Mouse (Mus musculus) embryonic facial prominence, embryonic 13.5 days (tissue): ENCODE data around the gene Fem1b. TPM values are rescaled to one million over a fixed set of nuclear protein-coding genes. Genes with fewer than 3 reads are reported as not detected.
"Not testable (repeated sequence)": the region's sequence is repeated elsewhere in the genome, so short reads cannot be mapped to it uniquely, and the experiment has no call there.

Experiments
- ATAC-seq: fragments of 200-750 bp; cut with Nextera tagmentation; 2 replicates; pipeline ENCODE4 v1.8.0; 2017; ENCODE audit warnings: low read depth; ENCODE audit not compliant: insufficient number of reproducible peaks, insufficient read depth, low FRiP score, low TSS enrichment
- H3K27ac ChIP-seq: fragments of 300-500 bp; sonication (generic); 2 replicates; pipeline ENCODE4 v1.5.1; 2015; ENCODE audit warnings: moderate library complexity, mild to moderate bottlenecking, inconsistent platforms
- H3K27me3 ChIP-seq: fragments of 300-500 bp; sonication (generic); 2 replicates; pipeline ENCODE4 v1.6.1; 2015; ENCODE audit warnings: mild to moderate bottlenecking, inconsistent platforms
- H3K36me3 ChIP-seq: fragments of 300-500 bp; sonication (generic); 2 replicates; pipeline ENCODE4 v1.6.1; 2015; ENCODE audit warnings: mild to moderate bottlenecking, inconsistent platforms
- H3K4me1 ChIP-seq: fragments of 300-500 bp; sonication (generic); 2 replicates; pipeline ENCODE4 v1.6.1; 2015; ENCODE audit warnings: inconsistent platforms
- H3K4me2 ChIP-seq: fragments of 300-500 bp; sonication (generic); 2 replicates; pipeline ENCODE4 v1.6.1; 2015; ENCODE audit warnings: moderate library complexity, mild to moderate bottlenecking, inconsistent platforms
- H3K4me3 ChIP-seq: fragments of 300-500 bp; sonication (generic); 2 replicates; pipeline ENCODE4 v1.5.1; 2015; ENCODE audit warnings: mild to moderate bottlenecking, inconsistent platforms
- H3K9ac ChIP-seq: fragments of 300-500 bp; sonication (generic); 2 replicates; pipeline ENCODE4 v1.6.1; 2015; ENCODE audit warnings: mild to moderate bottlenecking, inconsistent platforms
- H3K9me3 ChIP-seq: fragments of 300-500 bp; sonication (generic); 2 replicates; pipeline ENCODE4 v1.6.1; 2016; ENCODE audit warnings: inconsistent platforms
- WGBS: fragments of 180-500 bp; shearing (Covaris S2); methylation state at CpG from one replicate; pipeline ENCODE4 v1.1.7; 2015; ENCODE audit warnings: mixed read lengths; 5-methylcytosine and 5-hydroxymethylcytosine counted together
- polyA plus RNA-seq: library from polyadenylated mRNA; unstranded; fragments of >200 nt; fragmentation: Nextera tagmentation; extraction: Ambion mirVana; gene quantifications from 2 replicates; pipeline ENCODE4 v1.2.1, GENCODE M21; 2015

The Fem1b gene
- polyA plus RNA-seq, 1 experiment from 2014 or later = 20.2 TPM

GRCm38 (mm10) chr9:62812216-62813049 lies 699 bp upstream of the Fem1b start:
- H3K4me3 ChIP-seq = peak overlapping the region; percentile 98
- peak overlapping the region; percentile 97 for H3K27ac ChIP-seq
- H3K9ac ChIP-seq = peak overlapping the region; percentile 97
- H3K36me3 ChIP-seq = no peaks in the 10 kb centered on the region
- no peaks in the 10 kb centered on the region; the same call in 1 of the 2 replicates for H3K27me3 ChIP-seq
- H3K9me3 ChIP-seq = no peaks in the 10 kb centered on the region
- peak overlapping the region; percentile 83 for H3K4me2 ChIP-seq
- H3K4me1 ChIP-seq = peaks cover 34% of the 10 kb centered on the region
- ATAC-seq = no peak
- WGBS = 15% methylated on average over 14 of the region's 14 CpGs

DNA sequence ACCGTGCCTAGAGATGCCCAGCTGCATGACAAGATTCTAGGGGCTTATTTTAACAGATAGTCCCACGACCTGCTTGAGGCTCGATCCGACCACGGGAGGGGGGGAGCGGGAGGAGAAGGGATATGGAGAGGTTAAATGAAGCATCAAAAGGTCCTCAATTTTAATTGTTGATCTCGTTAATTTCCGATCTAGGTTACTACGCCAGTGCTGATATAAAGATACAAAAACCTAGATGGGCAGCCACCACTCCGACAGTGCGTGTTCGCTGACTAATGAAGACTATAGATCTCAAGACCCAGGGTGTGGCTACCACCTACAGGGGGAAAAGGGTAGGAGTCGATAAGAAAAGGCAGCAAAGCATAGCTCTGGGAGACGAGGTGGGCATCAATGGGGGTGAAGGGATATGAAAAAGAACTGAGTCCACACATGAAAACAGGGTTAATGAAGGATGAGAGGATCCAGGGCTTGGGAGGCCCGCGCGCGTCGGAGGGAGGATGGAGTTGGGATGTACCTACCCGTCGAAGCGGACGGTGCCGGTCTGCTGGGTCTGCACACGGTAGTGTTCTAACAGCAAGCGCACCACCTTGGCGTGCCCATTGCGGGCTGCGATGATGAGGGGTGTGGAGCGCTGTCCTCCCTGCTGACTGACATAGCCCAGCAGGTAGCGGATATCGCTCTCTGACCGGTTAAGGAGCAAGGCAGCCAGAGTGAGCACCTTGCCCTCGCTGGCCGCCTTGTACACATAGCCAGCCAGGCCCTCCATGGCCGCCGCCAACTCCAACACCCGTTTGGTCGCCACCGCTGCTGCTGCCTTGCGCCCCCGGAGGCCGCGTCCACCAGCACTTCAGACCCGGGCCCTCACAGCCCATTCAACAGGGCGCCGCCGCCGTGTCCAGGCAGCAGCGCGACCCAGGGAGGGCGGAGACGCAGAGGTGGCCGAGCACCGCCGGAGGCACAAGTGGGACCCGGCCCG lies 905 bp downstream of the Fem1b start:
- Histone ChIP-seq H3K27ac (peak overlapping the region; percentile 97), H3K9me3 (no peaks in the 10 kb centered on the region), H3K4me1 (peaks cover 23% of the 10 kb centered on the region), H3K27me3 (no peaks in the 10 kb centered on the region; the same call in 1 of the 2 replicates), H3K4me3 (peak overlapping the region; percentile 98), H3K36me3 (no peaks in the 10 kb centered on the region), H3K4me2 (peak overlapping the region; percentile 83), H3K9ac (peak overlapping the region; percentile 97)
- WGBS = under 1% methylated on average over 57 of the region's 58 CpGs
- ATAC-seq = 0 out of 2 replicates have a peak, but pooled peaks have one; percentile 22

- no peaks in the 10 kb centered on the region for H3K9me3 ChIP-seq
- H3K4me3 ChIP-seq = peak overlapping the region; percentile 98
- H3K36me3 ChIP-seq = no peaks in the 10 kb centered on the region
- no peak for ATAC-seq
- H3K4me1 ChIP-seq = peaks cover 23% of the 10 kb centered on the region
- peak overlapping the region; percentile 83 for H3K4me2 ChIP-seq
- 17% methylated on average over 8 of the region's 8 CpGs for WGBS
- H3K27ac ChIP-seq = no peak overlapping the region
- H3K9ac ChIP-seq = peak overlapping the region; percentile 97
- no peaks in the 10 kb centered on the region for H3K27me3 ChIP-seq
These were observed 1.6 kb downstream of the Fem1b start for GRCm38 (mm10) chr9:62810095-62810494.

DNA sequence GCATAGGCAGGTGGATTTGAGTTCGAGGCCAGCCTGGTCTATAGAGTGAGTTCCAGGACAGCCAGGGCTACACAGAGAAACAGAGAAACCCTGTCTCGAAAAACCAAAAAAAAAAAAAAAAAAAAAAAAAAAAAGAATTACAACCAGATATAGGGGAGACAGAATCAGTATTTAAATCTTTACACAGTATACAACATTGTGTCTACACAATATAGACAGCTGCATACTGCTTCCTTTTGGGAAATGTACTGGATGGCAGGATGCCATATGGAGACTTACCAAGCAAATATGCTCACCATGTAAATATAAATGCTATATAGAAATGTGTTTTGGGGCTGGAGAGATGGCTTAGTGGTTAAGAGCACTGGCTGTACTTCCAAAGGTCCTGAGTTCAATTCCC lies 12.5 kb downstream of the Fem1b start:
- not testable (repeated sequence) for H3K27ac ChIP-seq, H3K4me1 ChIP-seq, ATAC-seq, H3K9me3 ChIP-seq, H3K4me2 ChIP-seq, H3K27me3 ChIP-seq, H3K9ac ChIP-seq, H3K4me3 ChIP-seq
- WGBS = 85% methylated on average over 2 of the region's 2 CpGs
- H3K36me3 ChIP-seq = peaks cover 37% of the 10 kb centered on the region

- H3K9ac ChIP-seq = no peak overlapping the region
- H3K4me2 ChIP-seq = no peak overlapping the region
- H3K9me3 ChIP-seq = no peaks in the 10 kb centered on the region
- ATAC-seq = no peak
- H3K4me3 ChIP-seq = no peak overlapping the region
- 86% methylated on average over 12 of the region's 12 CpGs for WGBS
- H3K27me3 ChIP-seq = no peaks in the 10 kb centered on the region
- H3K36me3 ChIP-seq = peaks cover 24% of the 10 kb centered on the region
- no peak overlapping the region for H3K27ac ChIP-seq
- H3K4me1 ChIP-seq = no peaks in the 10 kb centered on the region
These were observed 21.9 kb downstream of the Fem1b start for GRCm38 (mm10) chr9:62789856-62790255.

- Histone ChIP-seq H3K4me1 (peaks cover 14% of the 10 kb centered on the region; the same call in 1 of the 2 replicates), H3K9ac (no peak overlapping the region), H3K4me2 (no peak overlapping the region), H3K9me3 (no peaks in the 10 kb centered on the region), H3K36me3 (peaks cover 7% of the 10 kb centered on the region; the same call in 1 of the 2 replicates), H3K4me3 (no peak overlapping the region), H3K27ac (no peak overlapping the region), H3K27me3 (no peaks in the 10 kb centered on the region)
- 74% methylated on average over 5 of the region's 5 CpGs for WGBS
- ATAC-seq = no peak
These were observed 25.0 kb downstream of the Fem1b start for GRCm38 (mm10) chr9:62786721-62787120.

DNA sequence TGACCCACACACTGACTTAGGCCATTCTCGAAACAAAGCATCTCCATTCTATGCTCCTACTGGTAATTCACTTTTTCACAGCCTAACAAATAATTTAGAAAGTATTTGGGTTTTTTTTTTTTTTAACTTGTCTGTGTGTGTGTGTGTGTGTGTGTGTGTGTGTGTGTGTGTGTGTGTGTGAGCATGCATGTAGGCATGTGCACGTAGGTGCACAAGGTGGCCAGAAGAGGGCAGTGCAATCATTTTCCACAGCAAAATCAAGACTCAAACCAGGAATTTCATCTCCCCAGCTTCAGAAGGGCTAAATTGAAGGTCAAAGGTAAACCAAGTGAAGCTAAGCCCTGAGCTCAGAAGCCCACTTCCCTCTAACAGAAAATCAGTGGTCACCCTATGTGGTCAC lies 27.5 kb downstream of the Fem1b start:
- Histone ChIP-seq H3K4me2 (no peak overlapping the region), H3K27me3 (no peaks in the 10 kb centered on the region), H3K27ac (no peak overlapping the region), H3K9me3 (no peaks in the 10 kb centered on the region), H3K4me3 (no peak overlapping the region), H3K36me3 (no peaks in the 10 kb centered on the region), H3K4me1 (peaks cover 16% of the 10 kb centered on the region; the same call in 1 of the 2 replicates), H3K9ac (no peak overlapping the region)
- WGBS = 91% methylated on average over 2 of the region's 2 CpGs
- no peak for ATAC-seq

DNA sequence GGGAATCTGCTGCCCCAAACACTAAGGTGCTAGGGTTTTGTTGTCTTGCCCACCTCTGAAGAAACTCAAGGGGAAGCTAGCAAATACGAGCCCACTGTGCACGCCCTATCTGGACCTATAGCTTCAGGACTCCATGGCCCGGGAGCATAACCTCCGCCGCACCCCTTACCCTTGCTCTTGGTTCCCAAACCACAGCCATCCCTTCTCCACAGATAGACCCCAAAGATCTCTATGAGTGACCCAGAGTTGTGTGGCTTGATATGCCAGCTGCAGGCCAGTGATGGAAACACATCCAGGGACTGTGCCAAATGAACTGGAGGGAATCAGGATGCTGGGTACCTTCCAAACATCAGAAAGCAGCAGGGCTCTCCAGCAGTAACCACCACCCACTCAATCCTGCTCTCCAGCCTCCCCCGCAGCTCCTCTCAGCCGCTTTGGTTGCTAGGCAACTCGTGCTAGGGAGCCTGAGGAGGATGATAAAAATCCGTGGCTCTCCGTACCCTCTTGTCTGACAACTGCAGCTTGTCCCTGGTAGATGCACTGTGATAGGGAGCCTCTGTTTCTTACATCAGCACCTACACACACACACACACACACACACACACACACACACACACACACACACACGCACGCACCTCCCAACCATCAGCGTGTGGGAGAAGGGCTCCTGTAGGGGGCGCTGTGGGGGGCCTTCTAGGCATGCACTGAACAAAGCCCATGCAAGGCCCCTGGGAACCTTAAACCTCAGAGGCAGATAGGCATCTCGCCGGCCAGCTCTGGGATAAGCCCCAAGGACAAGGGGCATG lies 28.6 kb downstream of the Fem1b start:
- no peak for ATAC-seq
- H3K4me1 ChIP-seq = peaks cover 25% of the 10 kb centered on the region; the same call in 1 of the 2 replicates
- H3K27ac ChIP-seq = no peak overlapping the region
- H3K27me3 ChIP-seq = no peaks in the 10 kb centered on the region
- H3K9me3 ChIP-seq = no peaks in the 10 kb centered on the region
- no peak overlapping the region for H3K9ac ChIP-seq
- H3K4me2 ChIP-seq = no peak overlapping the region
- no peak overlapping the region for H3K4me3 ChIP-seq
- no peaks in the 10 kb centered on the region for H3K36me3 ChIP-seq
- 41% methylated on average over 16 of the region's 16 CpGs for WGBS

DNA sequence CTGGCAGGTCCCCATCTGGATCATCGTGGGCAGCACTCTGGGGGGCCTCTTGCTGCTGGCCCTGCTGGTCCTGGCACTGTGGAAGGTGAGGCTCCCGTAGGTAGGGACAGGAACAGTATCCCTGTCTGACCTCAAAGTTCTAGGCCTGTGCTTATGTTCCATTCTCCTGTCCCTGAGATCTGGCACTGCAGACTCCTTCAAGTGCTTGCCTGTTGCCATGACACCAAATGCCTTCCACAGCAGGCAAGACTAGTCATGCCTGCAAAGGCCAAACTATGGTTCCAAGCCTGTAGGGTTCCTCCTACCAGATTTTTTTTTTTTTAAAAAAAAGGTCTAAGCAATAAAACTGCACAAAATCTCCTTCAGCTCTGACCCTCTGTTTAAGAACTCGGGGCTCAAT lies 29.8 kb downstream of the Fem1b start:
- Histone ChIP-seq H3K9ac (no peak overlapping the region), H3K27me3 (no peaks in the 10 kb centered on the region), H3K4me3 (no peak overlapping the region), H3K4me1 (peaks cover 25% of the 10 kb centered on the region; the same call in 1 of the 2 replicates), H3K36me3 (no peaks in the 10 kb centered on the region), H3K27ac (no peak overlapping the region), H3K4me2 (no peak overlapping the region), H3K9me3 (no peaks in the 10 kb centered on the region)
- no peak for ATAC-seq
- 69% methylated on average over 3 of the region's 3 CpGs for WGBS

- Histone ChIP-seq H3K4me1 (peaks cover 25% of the 10 kb centered on the region; the same call in 1 of the 2 replicates), H3K4me3 (no peak overlapping the region), H3K27me3 (no peaks in the 10 kb centered on the region), H3K36me3 (no peaks in the 10 kb centered on the region), H3K9ac (no peak overlapping the region), H3K9me3 (no peaks in the 10 kb centered on the region), H3K4me2 (no peak overlapping the region), H3K27ac (peak overlapping the region; percentile 69)
- WGBS = 85% methylated on average over 9 of the region's 9 CpGs
- ATAC-seq = no peak
These were observed 33.0 kb downstream of the Fem1b start for GRCm38 (mm10) chr9:62778721-62779120.

GRCm38 (mm10) chr9:62777461-62777860 lies 34.3 kb downstream of the Fem1b start:
- Histone ChIP-seq H3K9me3 (no peaks in the 10 kb centered on the region), H3K9ac (no peak overlapping the region), H3K4me1 (peaks cover 13% of the 10 kb centered on the region; the same call in 1 of the 2 replicates), H3K27ac (no peak overlapping the region), H3K4me3 (no peak overlapping the region), H3K27me3 (no peaks in the 10 kb centered on the region), H3K4me2 (no peak overlapping the region), H3K36me3 (no peaks in the 10 kb centered on the region)
- no peak for ATAC-seq
- WGBS = 3% methylated on average over 5 of the region's 5 CpGs
